Mouse (Mus musculus) liver, adult 2 months (tissue): ENCODE measurements at regions not wholly inside any gene's neighbourhood (a gene's known extent, or its start where the extent isn't known, plus 50 kb on each side); places are given as distances from the start of the nearest gene placed in this dataset.

Experiments
- CTCF ChIP-seq: fragments of 200-500 bp; IDR thresholded peaks from 2 replicates; pipeline ENCODE4 v1.5.1; 2011; ENCODE audit warnings: low read depth, low read length, control low read depth
- POLR2A ChIP-seq: fragments of 200-500 bp; IDR thresholded peaks from 2 replicates; pipeline ENCODE4 v1.6.1; 2011; ENCODE audit warnings: low read length, control low read depth; ENCODE audit not compliant: insufficient read depth; ENCODE audit errors: extremely low read depth

- no peak for TF ChIP-seq POLR2A
- TF ChIP-seq CTCF: no peak
These were observed 155.0 kb downstream of the Sp3 start for GRCm38 (mm10) chr2:72825251-72825650.
